Mouse (Mus musculus) T-helper 17 cell (primary cell): Measurements from ENCODE around the gene Gpr27.

Source experiments
- in situ Hi-C, 2 experiments: fragments of 300-600 bp; cut with MboI, MseI; formaldehyde crosslinking; loops; 1 replicate in 1 of 2; 2 replicates in 1 of 2; pipeline ENCODE4 v1.15.1; 2025; ENCODE audit warnings: high pct_unique_total_duplicates in 2 of 2

Gene Gpr27

GRCm38 (mm10) chr6:99670481-99671119 lies 21.9 kb upstream of the Gpr27 start:
- in situ Hi-C loops: loop anchor here (25.0 kb wide), 2 partner anchors 1167 to 1192 kb away; partner anchors contain the start of gene Ppp4r2 (in 1 of the 2)

GRCm38 (mm10) chr6:99671768-99672167 lies 20.7 kb upstream of the Gpr27 start:
- in situ Hi-C loops: loop anchor here (25.0 kb wide), 2 partner anchors 1166 to 1191 kb away; partner anchors contain the start of gene Ppp4r2 (in 1 of the 2)

GRCm38 (mm10) chr6:99674482-99674881 lies 18.0 kb upstream of the Gpr27 start:
- in situ Hi-C loops: loop anchor here (25.0 kb wide), 2 partner anchors 1163 to 1188 kb away; partner anchors contain the start of gene Ppp4r2 (in 1 of the 2)

GRCm38 (mm10) chr6:99677325-99677724 lies 15.2 kb upstream of the Gpr27 start:
- in situ Hi-C loops: loop anchor here in 1 of 2 experiments (5.0 kb wide), 1 partner anchor 105 kb away; no protein-coding TSS in a partner anchor

- in situ Hi-C loops: loop anchor here in 1 of 2 experiments (5.0 kb wide), 1 partner anchor 104 kb away; no protein-coding TSS in a partner anchor
Measured at GRCm38 (mm10) chr6:99678108-99678507, 14.4 kb upstream of the Gpr27 start.

GRCm38 (mm10) chr6:99683974-99684373 lies 8.5 kb upstream of the Gpr27 start:
- in situ Hi-C loops: no loop called here

GRCm38 (mm10) chr6:99684899-99685298 lies 7.6 kb upstream of the Gpr27 start:
- in situ Hi-C loops: loop anchor here in 1 of 2 experiments (5.0 kb wide), 1 partner anchor 1428 kb away; no protein-coding TSS in a partner anchor

GRCm38 (mm10) chr6:99688513-99688912 lies 4.0 kb upstream of the Gpr27 start:
- in situ Hi-C loops: loop anchor here in 1 of 2 experiments (5.0 kb wide), 1 partner anchor 1431 kb away; no protein-coding TSS in a partner anchor

GRCm38 (mm10) chr6:99691666-99692205 lies 743 bp upstream of the Gpr27 start:
- in situ Hi-C loops: no loop called here

- in situ Hi-C loops: no loop called here
Measured at GRCm38 (mm10) chr6:99692916-99693841, 700 bp downstream of the Gpr27 start.

GRCm38 (mm10) chr6:99700484-99700883 lies 8.0 kb downstream of the Gpr27 start:
- in situ Hi-C loops: loop anchor here in 1 of 2 experiments (5.0 kb wide), 1 partner anchor 72 kb away; no protein-coding TSS in a partner anchor

- in situ Hi-C loops: no loop called here
Measured at GRCm38 (mm10) chr6:99711576-99712101, 19.2 kb downstream of the Gpr27 start.

- in situ Hi-C loops: no loop called here
Measured at GRCm38 (mm10) chr6:99713256-99713655, 20.8 kb downstream of the Gpr27 start.

- in situ Hi-C loops: no loop called here
Measured at GRCm38 (mm10) chr6:99715191-99715590, 22.7 kb downstream of the Gpr27 start.

GRCm38 (mm10) chr6:99715913-99716312 lies 23.4 kb downstream of the Gpr27 start:
- in situ Hi-C loops: no loop called here

- in situ Hi-C loops: no loop called here
Measured at GRCm38 (mm10) chr6:99721032-99721431, 28.6 kb downstream of the Gpr27 start.

- in situ Hi-C loops: no loop called here
Measured at GRCm38 (mm10) chr6:99722390-99722789, 29.9 kb downstream of the Gpr27 start.

- in situ Hi-C loops: no loop called here
Measured at GRCm38 (mm10) chr6:99725971-99726561, 33.6 kb downstream of the Gpr27 start, which contains the start of gene Prok2. Gene Prok2 (minus strand): TSS chr6:99726392.

GRCm38 (mm10) chr6:99726576-99727303 lies 34.3 kb downstream of the Gpr27 start:
- in situ Hi-C loops: no loop called here

GRCm38 (mm10) chr6:99729853-99730252 lies 37.4 kb downstream of the Gpr27 start:
- in situ Hi-C loops: no loop called here
